Mouse (Mus musculus) brain, embryonic 14.5 days (tissue): Measurements from ENCODE around the gene Caskin1. TPM values are rescaled to one million over a fixed set of nuclear protein-coding genes. Genes with fewer than 3 reads are reported as not detected.

Source experiments
- DNase-seq: peaks from one replicate; pipeline ENCODE4 v3.0.0-alpha.2; 2011; ENCODE audit warnings: low read depth
- CTCF ChIP-seq: fragments of 200-500 bp; IDR thresholded peaks from 2 replicates; pipeline ENCODE4 v1.5.1; 2012; ENCODE audit warnings: inconsistent platforms, mild to moderate bottlenecking, moderate library complexity, borderline replicate concordance; ENCODE audit not compliant: insufficient read depth, insufficient read length; ENCODE audit errors: extremely low read depth
- POLR2A ChIP-seq: fragments of 200-500 bp; IDR thresholded peaks from 2 replicates; pipeline ENCODE4 v1.6.1; 2012; ENCODE audit warnings: mild to moderate bottlenecking, inconsistent platforms, borderline replicate concordance; ENCODE audit not compliant: poor library complexity, insufficient read depth, insufficient read length, severe bottlenecking; ENCODE audit errors: extremely low read depth
- polyA plus RNA-seq: library from polyadenylated mRNA; depleted of rRNA; stranded (reverse); fragments of >200 nt; gene quantifications from 2 replicates; pipeline ENCODE4 v1.2.3, GENCODE M21; 2012; rRNA removed

Caskin1 gene
- 91.5 and 142 TPM in 2 replicates for polyA plus RNA-seq

GRCm38 (mm10) chr17:24488186-24488661 is at the start of gene Caskin1:
Gene Caskin1 (plus strand): TSS chr17:24488601.
- TF ChIP-seq CTCF: no peak
- TF ChIP-seq POLR2A: peak; percentile 49
- DNase-seq: peak; percentile 66

- DNase-seq: no peak
- TF ChIP-seq POLR2A (no peak), CTCF (no peak)
Measured at GRCm38 (mm10) chr17:24440377-24440776, 48.0 kb upstream of the Caskin1 start.

- no peak for DNase-seq
Measured at GRCm38 (mm10) chr17:24441148-24441547, 47.3 kb upstream of the Caskin1 start.

GRCm38 (mm10) chr17:24442107-24442506 is 46.3 kb upstream of the Caskin1 start:
- no peak for TF ChIP-seq CTCF
- no peak for TF ChIP-seq POLR2A
- DNase-seq: no peak

More at GRCm38 (mm10) chr17:24441148-24441547, 47.3 kb upstream of the Caskin1 start:
- TF ChIP-seq CTCF: peak; percentile 50; the same call in 1 of the 2 replicates
- no peak for TF ChIP-seq POLR2A

- DNase-seq: no peak
Measured at GRCm38 (mm10) chr17:24442632-24443155, 45.7 kb upstream of the Caskin1 start, which contains the start of gene Dnase1l2. Gene Dnase1l2 (minus strand): TSS chr17:24443105.

GRCm38 (mm10) chr17:24443409-24443808 is 45.0 kb upstream of the Caskin1 start:
- TF ChIP-seq CTCF: no peak
- no peak for TF ChIP-seq POLR2A

More at GRCm38 (mm10) chr17:24442632-24443155, 45.7 kb upstream of the Caskin1 start, which contains the start of gene Dnase1l2:
- TF ChIP-seq CTCF (no peak), POLR2A (no peak)

GRCm38 (mm10) chr17:24446590-24446989 is 41.8 kb upstream of the Caskin1 start:
- no peak for DNase-seq
- TF ChIP-seq CTCF (no peak), POLR2A (no peak)

More at GRCm38 (mm10) chr17:24443409-24443808, 45.0 kb upstream of the Caskin1 start:
- no peak for DNase-seq

GRCm38 (mm10) chr17:24449507-24449906 is 38.9 kb upstream of the Caskin1 start:
- DNase-seq: no peak
- TF ChIP-seq CTCF: no peak
- TF ChIP-seq POLR2A: no peak

GRCm38 (mm10) chr17:24451220-24451619 is 37.2 kb upstream of the Caskin1 start:
- DNase-seq: no peak
- TF ChIP-seq CTCF (no peak), POLR2A (no peak)

- no peak for TF ChIP-seq CTCF
- TF ChIP-seq POLR2A: no peak
- no peak for DNase-seq
Measured at GRCm38 (mm10) chr17:24453372-24453771, 35.0 kb upstream of the Caskin1 start.

GRCm38 (mm10) chr17:24454218-24454755 is 34.1 kb upstream of the Caskin1 start:
- no peak for DNase-seq
- TF ChIP-seq POLR2A (no peak), CTCF (no peak)
